Mouse (Mus musculus) E14TG2a.4 (cell line): ENCODE results near the gene Rabac1.

ENCODE experiments used
- H3K27me3 ChIP-seq: 2 replicates; pipeline ENCODE4 v1.6.1; 2014; ENCODE audit warnings: low read length, control low read depth; ENCODE audit not compliant: insufficient read depth
- H3K36me3 ChIP-seq: 2 replicates; pipeline ENCODE4 v1.6.1; 2014; ENCODE audit warnings: low read length, control low read depth; ENCODE audit not compliant: insufficient read depth
- H3K4me1 ChIP-seq: replicated peaks from 2 replicates; pipeline ENCODE4 v1.6.1; 2014; ENCODE audit warnings: low read depth, low read length, control low read depth
- H3K4me3 ChIP-seq: replicated peaks from 2 replicates; pipeline ENCODE4 v1.5.1; 2014; ENCODE audit warnings: mild to moderate bottlenecking, low read length
- H3K9me3 ChIP-seq: 2 replicates; pipeline ENCODE4 v1.6.1; 2014; ENCODE audit warnings: low read length, control low read depth
- CTCF ChIP-seq: conservative IDR thresholded peaks from 2 replicates; pipeline ENCODE4 v1.5.1; 2014; ENCODE audit warnings: low read length
- NANOG ChIP-seq: IDR thresholded peaks from 2 replicates; pipeline ENCODE4 v1.6.1; 2014; ENCODE audit warnings: borderline replicate concordance, low read length, mixed read lengths
- POU5F1 ChIP-seq: IDR thresholded peaks from 2 replicates; pipeline ENCODE4 v1.6.1; 2014; ENCODE audit warnings: low read length, borderline replicate concordance

The Rabac1 gene

DNA sequence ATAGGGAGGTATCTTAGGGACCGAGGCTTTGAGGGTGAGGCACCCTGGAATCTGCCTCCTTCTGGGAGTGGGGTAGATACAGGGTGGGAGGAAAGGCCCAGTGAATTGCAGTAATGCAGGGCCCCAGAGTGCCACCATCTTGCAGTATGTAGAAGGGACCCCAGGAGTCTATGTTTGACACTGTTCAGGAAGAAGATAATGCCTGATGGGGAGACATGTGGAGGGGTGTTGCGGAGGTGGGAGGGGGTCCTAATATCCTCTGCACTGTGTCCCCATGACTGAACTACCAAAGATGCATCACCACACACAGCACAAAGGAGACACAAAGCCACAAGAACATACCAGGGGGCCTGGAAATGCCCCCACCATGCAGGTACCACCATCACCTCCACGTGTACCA, 33.6 kb upstream of the Rabac1 start:
- H3K36me3 ChIP-seq: no peaks in the 10 kb centered on the region
- TF ChIP-seq NANOG (no peak), POU5F1 (no peak), CTCF (no peak)

GRCm38 (mm10) chr7:25005421-25006065, 33.0 kb upstream of the Rabac1 start, which contains the start of gene Atp1a3:
Atp1a3 (minus strand) TSS chr7:25005958.
- H3K9me3 ChIP-seq: no peaks in the 10 kb centered on the region
- no peak for TF ChIP-seq POU5F1
- TF ChIP-seq CTCF: no peak
- no peak for TF ChIP-seq NANOG
- H3K27me3 ChIP-seq: peaks cover 80% of the 10 kb centered on the region
- H3K36me3 ChIP-seq: no peaks in the 10 kb centered on the region
- H3K4me3 ChIP-seq: peak within 1 kb of the TSS; percentile 80
- peaks cover 75% of the 10 kb centered on the region for H3K4me1 ChIP-seq

More for the DNA sequence above, 33.6 kb upstream of the Rabac1 start:
- peaks cover 86% of the 10 kb centered on the region for H3K27me3 ChIP-seq
- H3K9me3 ChIP-seq: no peaks in the 10 kb centered on the region
- peak overlapping the region; percentile 80 for H3K4me3 ChIP-seq
- H3K4me1 ChIP-seq: peaks cover 74% of the 10 kb centered on the region

DNA sequence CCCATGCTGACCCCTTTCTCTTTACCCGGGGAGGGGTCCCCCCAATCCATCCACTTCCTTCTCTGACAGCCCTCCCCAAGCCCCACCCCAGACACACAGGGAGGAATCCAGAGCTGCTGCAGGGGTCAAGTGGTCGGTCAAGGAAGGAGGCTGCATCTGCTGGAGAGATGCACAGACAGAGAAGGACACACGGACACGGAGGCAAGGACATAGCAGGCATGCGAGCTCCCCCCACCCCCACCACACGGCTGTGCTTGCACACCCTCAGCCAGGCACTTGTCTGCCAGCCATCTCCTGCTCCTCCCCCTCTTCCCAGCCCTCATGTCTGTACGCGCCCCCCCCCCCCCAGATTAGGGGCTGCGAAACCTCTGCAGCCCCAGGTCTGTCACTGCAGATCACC, 32.3 kb upstream of the Rabac1 start:
- Histone ChIP-seq H3K4me1 (peaks cover 80% of the 10 kb centered on the region), H3K36me3 (peaks cover 5% of the 10 kb centered on the region; the same call in 1 of the 2 replicates), H3K27me3 (peaks cover 74% of the 10 kb centered on the region), H3K4me3 (peak overlapping the region; percentile 80), H3K9me3 (no peaks in the 10 kb centered on the region)
- TF ChIP-seq POU5F1 (no peak), CTCF (no peak), NANOG (no peak)

DNA sequence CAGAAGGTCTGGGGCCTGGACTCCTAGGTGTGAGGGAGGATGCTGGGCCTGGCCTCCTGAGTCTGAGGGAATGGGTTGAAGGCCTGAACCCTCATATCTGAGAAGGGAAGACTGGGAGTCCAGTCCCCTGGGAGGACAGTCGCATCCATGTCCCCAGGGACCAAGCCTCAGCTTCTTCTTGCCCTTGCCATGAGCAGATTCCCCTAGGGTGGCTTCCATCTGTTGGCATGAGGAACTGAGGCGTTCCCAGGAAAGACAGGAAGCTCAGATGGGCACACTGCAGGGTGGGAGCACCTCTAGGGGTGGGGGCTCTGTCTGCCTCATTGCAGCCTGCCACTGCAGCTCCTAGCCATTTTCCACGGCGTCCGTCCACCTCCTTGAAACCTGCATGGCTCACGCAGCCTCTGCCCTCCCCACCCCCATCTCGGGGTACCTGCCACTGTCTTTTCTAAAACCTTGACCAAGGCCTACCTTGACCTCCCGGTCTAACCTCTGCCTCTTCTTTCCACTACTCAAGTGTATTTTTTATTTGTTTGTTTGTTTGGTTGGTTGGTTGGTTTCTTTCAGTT, 31.4 kb upstream of the Rabac1 start:
- no peaks in the 10 kb centered on the region for H3K9me3 ChIP-seq
- H3K36me3 ChIP-seq: peaks cover 10% of the 10 kb centered on the region
- H3K4me3 ChIP-seq: 0 out of 2 replicates have a peak overlapping the region, but pooled peaks have one; percentile 10
- TF ChIP-seq POU5F1: no peak
- peaks cover 71% of the 10 kb centered on the region for H3K4me1 ChIP-seq
- peaks cover 65% of the 10 kb centered on the region for H3K27me3 ChIP-seq

GRCm38 (mm10) chr7:25003291-25003690, 30.7 kb upstream of the Rabac1 start:
- peaks cover 66% of the 10 kb centered on the region for H3K4me1 ChIP-seq
- TF ChIP-seq POU5F1 (no peak), NANOG (no peak), CTCF (no peak)
- H3K36me3 ChIP-seq: peaks cover 15% of the 10 kb centered on the region
- H3K27me3 ChIP-seq: peaks cover 60% of the 10 kb centered on the region
- H3K4me3 ChIP-seq: peak overlapping the region; percentile 10; the same call in 1 of the 2 replicates
- H3K9me3 ChIP-seq: no peaks in the 10 kb centered on the region

DNA sequence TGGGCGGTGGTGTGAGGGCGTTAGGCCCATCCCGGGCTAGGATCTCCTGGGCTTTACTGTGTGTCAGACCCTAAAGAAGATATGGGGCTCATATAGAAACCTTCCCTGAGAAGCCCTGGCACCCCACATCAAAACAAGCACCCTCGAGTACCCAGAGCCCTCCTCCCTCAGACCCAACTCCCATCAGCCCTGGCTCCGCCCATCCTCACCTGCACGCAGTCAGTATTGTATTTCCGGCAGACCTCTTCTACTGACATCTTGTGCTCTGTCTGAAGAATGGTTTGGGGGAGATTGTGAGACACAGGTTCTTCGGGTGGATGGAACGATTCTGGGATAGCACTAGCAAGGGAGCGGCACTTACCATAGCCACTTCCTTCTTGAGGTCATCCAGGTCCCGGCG, 28.2 kb upstream of the Rabac1 start:
- H3K36me3 ChIP-seq: peaks cover 34% of the 10 kb centered on the region
- H3K4me3 ChIP-seq: peak overlapping the region; percentile 20; the same call in 1 of the 2 replicates
- no peaks in the 10 kb centered on the region for H3K9me3 ChIP-seq
- peaks cover 35% of the 10 kb centered on the region for H3K27me3 ChIP-seq
- peaks cover 51% of the 10 kb centered on the region for H3K4me1 ChIP-seq
- TF ChIP-seq POU5F1 (no peak), CTCF (no peak), NANOG (no peak)

DNA sequence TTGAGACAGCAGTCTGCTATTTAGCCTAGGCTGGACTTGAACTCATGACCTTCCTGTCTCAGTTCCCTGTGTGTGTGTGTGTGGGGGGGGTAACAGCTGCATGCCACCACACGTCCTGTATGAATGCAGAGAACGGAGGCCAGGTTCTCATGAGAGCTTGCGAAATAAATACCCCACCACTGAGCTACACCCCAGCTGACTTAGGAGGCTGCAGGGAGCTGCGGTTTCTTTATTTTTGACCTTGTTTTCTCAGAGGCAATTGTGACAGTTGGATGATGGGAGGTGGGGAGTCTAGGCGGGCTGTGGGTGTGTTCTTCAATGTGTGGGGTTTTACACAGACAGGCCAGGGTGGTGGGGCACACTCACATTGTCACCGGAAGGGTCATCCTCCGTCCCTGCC, 27.7 kb upstream of the Rabac1 start:
- no peaks in the 10 kb centered on the region for H3K9me3 ChIP-seq
- H3K4me1 ChIP-seq: peaks cover 47% of the 10 kb centered on the region
- H3K4me3 ChIP-seq: peak overlapping the region; percentile 20; the same call in 1 of the 2 replicates
- TF ChIP-seq NANOG (no peak), POU5F1 (no peak), CTCF (no peak)
- H3K36me3 ChIP-seq: peaks cover 37% of the 10 kb centered on the region
- peaks cover 33% of the 10 kb centered on the region for H3K27me3 ChIP-seq

GRCm38 (mm10) chr7:24993081-24993480, 20.5 kb upstream of the Rabac1 start:
- TF ChIP-seq POU5F1 (no peak), CTCF (no peak), NANOG (no peak)
- Histone ChIP-seq H3K4me1 (peaks cover 35% of the 10 kb centered on the region), H3K27me3 (peaks cover 29% of the 10 kb centered on the region), H3K36me3 (peaks cover 70% of the 10 kb centered on the region), H3K4me3 (no peak overlapping the region), H3K9me3 (peaks cover 8% of the 10 kb centered on the region; the same call in 1 of the 2 replicates)

GRCm38 (mm10) chr7:24990478-24990877, 17.9 kb upstream of the Rabac1 start:
- TF ChIP-seq NANOG: no peak
- TF ChIP-seq CTCF: no peak
- TF ChIP-seq POU5F1: no peak
- Histone ChIP-seq H3K9me3 (peaks cover 8% of the 10 kb centered on the region; the same call in 1 of the 2 replicates), H3K4me3 (no peak overlapping the region), H3K4me1 (peaks cover 31% of the 10 kb centered on the region), H3K36me3 (peaks cover 68% of the 10 kb centered on the region), H3K27me3 (peaks cover 26% of the 10 kb centered on the region)
